Mouse (Mus musculus) liver, embryonic 16.5 days (tissue): ENCODE results near the gene Arntl. TPM values are rescaled to one million over a fixed set of nuclear protein-coding genes. Genes with fewer than 3 reads are reported as not detected.

Experiments
- ATAC-seq: fragments of 200-750 bp; cut with Nextera tagmentation; 2 replicates; pipeline ENCODE4 v1.8.0; 2017; ENCODE audit warnings: low read depth, mild to moderate bottlenecking, moderate number of reproducible peaks, moderate library complexity
- H3K27ac ChIP-seq: fragments of 300-500 bp; sonication (generic); 2 replicates; pipeline ENCODE4 v1.5.1; 2014; ENCODE audit warnings: mild to moderate bottlenecking, low read length
- H3K27me3 ChIP-seq: fragments of 300-500 bp; sonication (generic); 2 replicates; pipeline ENCODE4 v1.6.1; 2014; ENCODE audit warnings: low read depth, low read length, mixed read lengths; ENCODE audit not compliant: control insufficient read depth, insufficient read depth
- H3K36me3 ChIP-seq: fragments of 300-500 bp; sonication (generic); 2 replicates; pipeline ENCODE4 v1.6.1; 2014; ENCODE audit warnings: mild to moderate bottlenecking; ENCODE audit not compliant: control insufficient read depth, insufficient read depth
- H3K4me1 ChIP-seq: fragments of 300-500 bp; sonication (generic); 2 replicates; pipeline ENCODE4 v1.6.1; 2014; ENCODE audit warnings: low read depth, low read length, mixed read lengths; ENCODE audit not compliant: control insufficient read depth
- H3K4me2 ChIP-seq: fragments of 300-500 bp; sonication (generic); 2 replicates; pipeline ENCODE4 v1.6.1; 2014; ENCODE audit warnings: low read depth, low read length, mixed read lengths
- H3K4me3 ChIP-seq: fragments of 300-500 bp; sonication (generic); 2 replicates; pipeline ENCODE4 v1.5.1; 2014; ENCODE audit warnings: low read depth, mild to moderate bottlenecking, low read length
- H3K9ac ChIP-seq: fragments of 300-500 bp; sonication (generic); 2 replicates; pipeline ENCODE4 v1.6.1; 2014; ENCODE audit warnings: low read depth, low read length
- H3K9me3 ChIP-seq: fragments of 300-500 bp; sonication (generic); replicated peaks from 2 replicates; pipeline ENCODE4 v1.6.1; 2016; ENCODE audit warnings: low read length; ENCODE audit not compliant: control insufficient read depth
- WGBS: fragments of 180-500 bp; shearing (Covaris S2); extraction: QIAGEN DNeasy Blood & Tissue Kit; methylation state at CpG from one replicate; pipeline ENCODE4 v1.1.7; 2014; ENCODE audit not compliant: insufficient replicate concordance; 5-methylcytosine and 5-hydroxymethylcytosine counted together
- polyA plus RNA-seq: library from polyadenylated mRNA; unstranded; fragments of >200 nt; fragmentation: Nextera tagmentation; extraction: Ambion mirVana; gene quantifications from 2 replicates; pipeline ENCODE4 v1.2.1, GENCODE M21; 2015

Gene Arntl
- polyA plus RNA-seq, 1 experiment from 2014 or later, result 9.7 TPM

GRCm38 (mm10) chr7:113269081-113269480 lies 61.8 kb downstream of the Arntl start:
- Histone ChIP-seq H3K36me3 (no peaks in the 10 kb centered on the region), H3K4me1 (no peaks in the 10 kb centered on the region), H3K4me2 (no peak overlapping the region), H3K9ac (no peak overlapping the region), H3K27me3 (no peaks in the 10 kb centered on the region), H3K27ac (no peak overlapping the region), H3K4me3 (no peak overlapping the region), H3K9me3 (no peaks in the 10 kb centered on the region)
- ATAC-seq, result no peak

GRCm38 (mm10) chr7:113269921-113270320 lies 62.7 kb downstream of the Arntl start:
- Histone ChIP-seq H3K4me3 (no peak overlapping the region), H3K9ac (no peak overlapping the region), H3K36me3 (no peaks in the 10 kb centered on the region), H3K27ac (no peak overlapping the region), H3K27me3 (no peaks in the 10 kb centered on the region), H3K9me3 (no peaks in the 10 kb centered on the region), H3K4me1 (no peaks in the 10 kb centered on the region), H3K4me2 (no peak overlapping the region)
- WGBS, result 65% methylated on average over 3 of the region's 3 CpGs
- no peak for ATAC-seq

DNA sequence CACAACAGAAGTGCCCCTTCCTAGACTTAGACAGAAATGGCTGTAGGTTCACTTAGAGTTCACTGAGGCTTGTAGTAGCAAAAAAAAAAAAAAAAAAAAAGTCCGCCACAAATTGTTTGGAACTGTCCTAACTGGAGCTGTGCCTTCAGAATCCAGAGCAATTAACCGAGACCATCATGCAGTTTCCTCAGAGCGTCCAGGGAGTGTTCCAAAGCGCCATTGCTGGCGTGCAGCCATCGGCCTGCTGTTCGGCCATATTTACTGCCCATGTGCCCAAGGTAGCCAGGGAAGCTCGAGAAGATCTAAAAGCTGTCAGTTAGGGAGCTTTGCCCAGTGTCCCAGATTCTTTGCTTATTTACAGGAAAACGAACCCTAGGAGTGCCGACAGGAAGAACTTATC lies 63.3 kb downstream of the Arntl start:
- no peaks in the 10 kb centered on the region for H3K36me3 ChIP-seq
- no peaks in the 10 kb centered on the region for H3K27me3 ChIP-seq
- no peak overlapping the region for H3K9ac ChIP-seq
- no peak overlapping the region for H3K4me3 ChIP-seq
- no peak overlapping the region for H3K4me2 ChIP-seq
- ATAC-seq, result no peak
- H3K27ac ChIP-seq, result no peak overlapping the region
- WGBS, result 56% methylated on average over 10 of the region's 10 CpGs
- no peaks in the 10 kb centered on the region for H3K4me1 ChIP-seq
- no peaks in the 10 kb centered on the region for H3K9me3 ChIP-seq

- Histone ChIP-seq H3K4me1 (no peaks in the 10 kb centered on the region), H3K36me3 (no peaks in the 10 kb centered on the region), H3K27ac (no peak overlapping the region), H3K9ac (no peak overlapping the region), H3K9me3 (no peaks in the 10 kb centered on the region), H3K4me2 (no peak overlapping the region), H3K27me3 (no peaks in the 10 kb centered on the region), H3K4me3 (no peak overlapping the region)
- WGBS, result 65% methylated on average over 2 of the region's 2 CpGs
- ATAC-seq, result no peak
These were observed 63.7 kb downstream of the Arntl start for GRCm38 (mm10) chr7:113270991-113271390.

GRCm38 (mm10) chr7:113272338-113272997 lies 65.2 kb downstream of the Arntl start:
- no peak overlapping the region for H3K27ac ChIP-seq
- H3K4me1 ChIP-seq, result no peaks in the 10 kb centered on the region
- 62% methylated on average over 5 of the region's 6 CpGs for WGBS
- no peak overlapping the region for H3K4me3 ChIP-seq
- no peak overlapping the region for H3K4me2 ChIP-seq
- H3K36me3 ChIP-seq, result no peaks in the 10 kb centered on the region
- no peaks in the 10 kb centered on the region for H3K9me3 ChIP-seq
- H3K9ac ChIP-seq, result no peak overlapping the region
- H3K27me3 ChIP-seq, result no peaks in the 10 kb centered on the region
- ATAC-seq, result no peak

GRCm38 (mm10) chr7:113277245-113277644 lies 70.0 kb downstream of the Arntl start:
- WGBS, result 58% methylated on average over 2 of the region's 2 CpGs
- no peak overlapping the region for H3K27ac ChIP-seq
- H3K36me3 ChIP-seq, result no peaks in the 10 kb centered on the region; the same call in 1 of the 2 replicates
- H3K9me3 ChIP-seq, result no peaks in the 10 kb centered on the region
- H3K4me3 ChIP-seq, result no peak overlapping the region
- no peak overlapping the region for H3K4me2 ChIP-seq
- no peak overlapping the region for H3K9ac ChIP-seq
- H3K27me3 ChIP-seq, result no peaks in the 10 kb centered on the region
- H3K4me1 ChIP-seq, result no peaks in the 10 kb centered on the region
- ATAC-seq, result no peak

- H3K9me3 ChIP-seq, result no peaks in the 10 kb centered on the region
- 42% methylated on average over 4 of the region's 4 CpGs for WGBS
- no peak overlapping the region for H3K4me3 ChIP-seq
- H3K4me2 ChIP-seq, result no peak overlapping the region
- no peak for ATAC-seq
- no peak overlapping the region for H3K9ac ChIP-seq
- no peaks in the 10 kb centered on the region; the same call in 1 of the 2 replicates for H3K36me3 ChIP-seq
- no peak overlapping the region for H3K27ac ChIP-seq
- no peaks in the 10 kb centered on the region for H3K4me1 ChIP-seq
- H3K27me3 ChIP-seq, result no peaks in the 10 kb centered on the region
These were observed 71.2 kb downstream of the Arntl start for GRCm38 (mm10) chr7:113278493-113278892.

DNA sequence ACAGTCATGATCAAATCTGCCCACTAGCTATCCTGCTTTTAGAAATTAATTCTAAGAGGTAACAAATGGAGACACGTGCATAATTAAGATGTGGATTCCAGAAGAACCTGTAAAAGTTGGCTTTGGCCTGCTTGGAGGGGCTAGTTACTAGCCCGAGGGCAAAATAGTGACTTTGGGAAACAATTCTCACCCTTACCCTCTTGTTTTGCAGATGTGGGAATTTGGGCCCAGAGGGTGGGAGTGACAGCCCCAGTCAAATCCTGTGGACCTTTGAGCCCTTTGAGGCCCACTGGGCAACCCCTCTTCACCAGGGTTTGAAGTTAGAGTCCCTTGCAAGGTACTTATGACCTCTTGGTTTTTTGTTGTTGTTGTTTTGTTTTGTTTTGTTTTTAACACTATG lies 72.0 kb downstream of the Arntl start:
- Histone ChIP-seq H3K9ac (no peak overlapping the region), H3K27me3 (no peaks in the 10 kb centered on the region), H3K4me1 (no peaks in the 10 kb centered on the region), H3K9me3 (no peaks in the 10 kb centered on the region), H3K36me3 (peaks cover 2% of the 10 kb centered on the region; the same call in 1 of the 2 replicates), H3K4me3 (no peak overlapping the region), H3K27ac (no peak overlapping the region), H3K4me2 (no peak overlapping the region)
- 71% methylated on average over 2 of the region's 2 CpGs for WGBS
- no peak for ATAC-seq

- H3K4me2 ChIP-seq, result no peak overlapping the region
- H3K4me3 ChIP-seq, result no peak overlapping the region
- no peaks in the 10 kb centered on the region for H3K27me3 ChIP-seq
- H3K9ac ChIP-seq, result no peak overlapping the region
- no peaks in the 10 kb centered on the region for H3K9me3 ChIP-seq
- no peak overlapping the region for H3K27ac ChIP-seq
- no peak for ATAC-seq
- H3K36me3 ChIP-seq, result peaks cover 2% of the 10 kb centered on the region; the same call in 1 of the 2 replicates
- H3K4me1 ChIP-seq, result no peaks in the 10 kb centered on the region
- whole genome bisulfite sequencing, result 56% methylated on average over 2 of the region's 2 CpGs
These were observed 78.1 kb downstream of the Arntl start for GRCm38 (mm10) chr7:113285405-113285804.
